Mouse (Mus musculus) MEL (cell line): ENCODE measurements around the gene Krt15.

Experiments used
- E2F4 ChIP-seq: IDR thresholded peaks from 2 replicates; pipeline ENCODE4 v1.6.1; 2011; ENCODE audit warnings: low read depth, low read length, improper control_type of control experiment, borderline replicate concordance
- EP300 ChIP-seq, 2 experiments: IDR thresholded peaks; 2 replicates each; pipeline ENCODE4 v1.6.1; 2011; ENCODE audit warnings: improper control_type of control experiment in 2 of 2, low read length in 2 of 2, low read depth in 1 of 2, mild to moderate bottlenecking in 1 of 2
- MAFK ChIP-seq: IDR thresholded peaks from 2 replicates; pipeline ENCODE4 v1.6.1; 2011; ENCODE audit warnings: low read depth, mild to moderate bottlenecking, low read length, improper control_type of control experiment, borderline replicate concordance
- MXI1 ChIP-seq: IDR thresholded peaks from 2 replicates; pipeline ENCODE4 v1.6.1; 2011; ENCODE audit warnings: mild to moderate bottlenecking, low read depth, low read length, improper control_type of control experiment
- MYB ChIP-seq: IDR thresholded peaks from 2 replicates; pipeline ENCODE4 v1.6.1; 2011; ENCODE audit warnings: mild to moderate bottlenecking, low read depth, low read length, improper control_type of control experiment
- NRF1 ChIP-seq: IDR thresholded peaks from 2 replicates; pipeline ENCODE4 v1.6.1; 2014; ENCODE audit warnings: low read depth, mild to moderate bottlenecking, inconsistent platforms, low read length, improper control_type of control experiment, moderate library complexity; ENCODE audit not compliant: poor library complexity, insufficient read depth, severe bottlenecking
- POLR2A ChIP-seq, 2 experiments: IDR thresholded peaks; 2 replicates each; pipeline ENCODE4 v1.6.1; 2011 to 2012; ENCODE audit warnings: low read length in 2 of 2, mild to moderate bottlenecking in 2 of 2, control low read depth in 1 of 2, improper control_type of control experiment in 1 of 2, low read depth in 1 of 2, moderate library complexity in 1 of 2; ENCODE audit not compliant: control insufficient read depth in 1 of 2, insufficient read depth in 1 of 2, poor library complexity in 1 of 2
- USF2 ChIP-seq, 2 experiments: IDR thresholded peaks; 2 replicates each; pipeline ENCODE4 v1.6.1; 2011 to 2012; ENCODE audit warnings: improper control_type of control experiment in 2 of 2, low read length in 2 of 2, borderline replicate concordance in 1 of 2, inconsistent platforms in 1 of 2, low read depth in 1 of 2, mild to moderate bottlenecking in 1 of 2; ENCODE audit not compliant: insufficient read depth in 1 of 2

- no peak for TF ChIP-seq MAFK
- TF ChIP-seq EP300 (IDR thresholded peaks at IDR 0.05; ENCODE audit: low read depth in 1 of 2, low read length in 2 of 2), result no peak
- no peak for TF ChIP-seq POLR2A (IDR thresholded peaks at IDR 0.05; ENCODE audit: control insufficient read depth in 1 of 2, insufficient read depth in 1 of 2, low read depth in 1 of 2, low read length in 2 of 2, poor library complexity in 1 of 2)
- TF ChIP-seq MXI1, result no peak
- no peak for TF ChIP-seq NRF1
- TF ChIP-seq USF2 (IDR thresholded peaks at IDR 0.05; ENCODE audit: borderline replicate concordance in 1 of 2, insufficient read depth in 1 of 2, low read depth in 1 of 2, low read length in 2 of 2), result no peak
- no peak for TF ChIP-seq E2F4
- TF ChIP-seq MYB, result no peak
Measured at GRCm38 (mm10) chr11:100136559-100136958, 831 bp upstream of the Krt15 start.
